ENCODE assay signal across 9 mouse cellular contexts in the genomic region with DNA sequence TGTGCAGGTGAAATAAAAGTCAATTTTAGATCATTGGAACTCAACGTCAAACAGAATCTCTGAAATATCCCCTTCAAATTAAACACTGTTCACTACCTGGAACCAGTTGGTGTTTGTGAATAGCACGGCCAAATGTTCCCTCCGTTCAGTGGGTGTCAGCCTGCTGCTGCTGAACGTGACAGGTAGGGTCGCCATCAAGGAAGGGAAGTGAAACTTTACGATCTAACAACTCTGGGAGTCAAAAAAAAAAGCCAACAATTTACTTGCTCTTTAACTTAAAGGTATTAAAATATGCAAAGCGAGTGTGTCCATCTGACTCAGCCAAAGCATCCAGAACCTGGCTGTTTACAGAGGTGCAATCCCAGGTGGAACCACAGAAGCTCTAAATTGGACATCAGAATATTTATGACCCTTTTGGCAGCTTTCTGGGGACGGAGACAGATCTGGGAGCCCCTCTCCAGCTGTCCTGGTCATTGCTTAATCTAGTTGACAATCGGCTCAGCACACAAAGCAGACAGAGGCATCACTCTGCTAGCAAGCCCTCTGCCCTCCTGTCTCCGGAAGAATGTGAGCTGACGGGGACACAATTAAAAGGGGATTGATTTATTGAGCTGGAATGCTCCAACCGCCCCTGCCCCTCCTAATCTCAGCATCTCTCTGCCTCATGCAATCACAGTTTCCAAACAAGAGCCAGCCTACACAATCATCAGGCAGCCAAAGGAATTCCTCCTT.
DNase-seq lines count a peak whose midpoint lies in the region; ATAC-seq and TF ChIP-seq lines count a peak whose summit lies in the region.
"Had no signal": no experiment of that assay in that cellular context is flagged by ENCODE, and none has a peak within 500 bp of the region (broad histone marks: within the 10 kb centered on the region; RNA-seq: fewer than 3 reads in every experiment).

No protein-coding gene starts in this region.

- H3K9ac ChIP-seq in forebrain, postnatal 0 days = no peak overlapping the region
- no peak overlapping the region; the same call in 1 of the 2 replicates for H3K9ac ChIP-seq in forebrain, embryonic 12.5 days
- no peak overlapping the region for H3K9ac ChIP-seq in neural tube, embryonic 14.5 days (replicated peaks; ENCODE audit: low read depth, low read length)
- H3K9ac ChIP-seq: heart, embryonic 13.5 days had no signal

- H3K4me3 ChIP-seq in forebrain, embryonic 10.5 days = no peak overlapping the region
- H3K4me3 ChIP-seq in forebrain, postnatal 0 days (ENCODE audit: low read depth, low read length) = no peak overlapping the region
- H3K4me3 ChIP-seq in forebrain, embryonic 12.5 days (replicated peaks) = no peak overlapping the region
- H3K4me3 ChIP-seq in neural tube, embryonic 14.5 days (ENCODE audit: low read depth, low read length) = no peak overlapping the region
- H3K4me3 ChIP-seq: heart, embryonic 13.5 days had no signal

- no peak for ATAC-seq in forebrain, postnatal 0 days
- ATAC-seq in forebrain, embryonic 12.5 days (ENCODE audit: low FRiP score) = peak; percentile 55; the same call in 1 of the 2 replicates
- peak; percentile 80; the same call in 1 of the 2 replicates for ATAC-seq in neural tube, embryonic 14.5 days (ENCODE audit: low read depth)

- peak overlapping the region; percentile 79 for H3K27ac ChIP-seq in forebrain, embryonic 10.5 days
- no peak overlapping the region for H3K27ac ChIP-seq in forebrain, postnatal 0 days (ENCODE audit: low read depth, low read length)
- peak overlapping the region; percentile 46; the same call in 1 of the 2 replicates for H3K27ac ChIP-seq in forebrain, embryonic 12.5 days
- H3K27ac ChIP-seq in neural tube, embryonic 14.5 days (ENCODE audit: low read depth, low read length) = no peak overlapping the region

- no peaks in the 10 kb centered on the region for H3K27me3 ChIP-seq in forebrain, embryonic 10.5 days (ENCODE audit: poor library complexity, severe bottlenecking)
- H3K27me3 ChIP-seq in forebrain, postnatal 0 days (ENCODE audit: insufficient read depth, low read length) = no peaks in the 10 kb centered on the region
- no peaks in the 10 kb centered on the region for H3K27me3 ChIP-seq in forebrain, embryonic 12.5 days
- no peaks in the 10 kb centered on the region for H3K27me3 ChIP-seq in neural tube, embryonic 14.5 days (ENCODE audit: control insufficient read depth, insufficient read depth, low read length)
- H3K27me3 ChIP-seq: heart, embryonic 13.5 days had no signal

- H3K4me1 ChIP-seq in forebrain, embryonic 10.5 days = peaks cover 23% of the 10 kb centered on the region
- H3K4me1 ChIP-seq in forebrain, postnatal 0 days (ENCODE audit: insufficient read depth) = no peaks in the 10 kb centered on the region
- peaks cover 18% of the 10 kb centered on the region for H3K4me1 ChIP-seq in forebrain, embryonic 12.5 days
- peaks cover 10% of the 10 kb centered on the region; the same call in 1 of the 2 replicates for H3K4me1 ChIP-seq in neural tube, embryonic 14.5 days (ENCODE audit: control insufficient read depth, insufficient read depth, low read length)

- H3K9me3 ChIP-seq in forebrain, embryonic 10.5 days = peaks cover 4% of the 10 kb centered on the region; the same call in 1 of the 2 replicates
- 0 out of 2 replicates have a peak, but pooled peaks cover under 1% of the 10 kb centered on the region for H3K9me3 ChIP-seq in forebrain, postnatal 0 days (ENCODE audit: low read length)
- peaks cover under 1% of the 10 kb centered on the region; the same call in 1 of the 2 replicates for H3K9me3 ChIP-seq in forebrain, embryonic 12.5 days
- H3K9me3 ChIP-seq in neural tube, embryonic 14.5 days (ENCODE audit: control insufficient read depth, low read length) = peaks cover 1% of the 10 kb centered on the region; the same call in 1 of the 2 replicates
- H3K9me3 ChIP-seq: heart, embryonic 13.5 days had no signal

- no peak for TF ChIP-seq CTCF in forebrain, postnatal 0 days (IDR thresholded peaks at IDR 0.05; ENCODE audit: low read depth)

- whole genome bisulfite sequencing in forebrain, embryonic 10.5 days = 44% methylated on average over 12 of the region's 12 CpGs
- 36% methylated on average over 12 of the region's 12 CpGs for WGBS in forebrain, postnatal 0 days
- 36% methylated on average over 12 of the region's 12 CpGs for WGBS in forebrain, embryonic 12.5 days
- 9% methylated on average over 12 of the region's 12 CpGs for WGBS in neural tube, embryonic 14.5 days

- H3K4me2 ChIP-seq in forebrain, postnatal 0 days (ENCODE audit: low read depth) = no peak overlapping the region
- H3K4me2 ChIP-seq in forebrain, embryonic 12.5 days = no peak overlapping the region
- H3K4me2 ChIP-seq in neural tube, embryonic 14.5 days (ENCODE audit: low read depth, low read length) = no peak overlapping the region
- H3K4me2 ChIP-seq: heart, embryonic 13.5 days had no signal

- DNase-seq in forebrain, embryonic 10.5 days (ENCODE audit: extremely low spot score, low spot score) = peak; percentile 23
- no peak for DNase-seq in forebrain, postnatal 0 days
- DNase-seq in kidney, postnatal 14 days = peak; percentile 59
- no peak for DNase-seq in adrenal gland, adult 2 months
- no peak for DNase-seq in cerebellum, adult 11-12 months
- no peak for DNase-seq in adipocyte (ENCODE audit: low spot score)

- no peaks in the 10 kb centered on the region for H3K36me3 ChIP-seq in forebrain, embryonic 10.5 days (replicated peaks)
- H3K36me3 ChIP-seq in forebrain, postnatal 0 days (ENCODE audit: insufficient read depth) = no peaks in the 10 kb centered on the region
- no peaks in the 10 kb centered on the region for H3K36me3 ChIP-seq in forebrain, embryonic 12.5 days (replicated peaks)
- no peaks in the 10 kb centered on the region for H3K36me3 ChIP-seq in neural tube, embryonic 14.5 days (ENCODE audit: control insufficient read depth, insufficient read depth, low read length)
- H3K36me3 ChIP-seq: heart, embryonic 13.5 days had no signal

Comparison
In these comparisons a context has a peak if more than half of its experiments do, and no peak if none do; other contexts are left out.
1. DNase-seq: peak in forebrain, embryonic 10.5 days (single experiment) and kidney, postnatal 14 days (single experiment); none in forebrain, postnatal 0 days (single experiment), adrenal gland, adult 2 months (single experiment), cerebellum, adult 11-12 months (single experiment) and adipocyte (single experiment).
2. H3K27ac ChIP-seq: peak in forebrain, embryonic 10.5 days (single experiment) and forebrain, embryonic 12.5 days (single experiment); none in forebrain, postnatal 0 days (single experiment) and neural tube, embryonic 14.5 days (single experiment).